Mouse (Mus musculus): ENCODE data around the gene Zfp711.

The Zfp711 gene

GRCm38 (mm10) chrX:112600511-112601305 lies at the start of gene Zfp711:
Gene Zfp711, plus strand, starts transcription at chrX:112600526.
- no peak for DNase-seq (ENCODE audit: low spot score)

- no peak for DNase-seq (ENCODE audit: low spot score)
Measured at GRCm38 (mm10) chrX:112567716-112568115, 32.6 kb upstream of the Zfp711 start.

GRCm38 (mm10) chrX:112601306-112602120 lies 1.2 kb downstream of the Zfp711 start:
- no peak for DNase-seq (ENCODE audit: low spot score)

- DNase-seq (ENCODE audit: low spot score) = no peak
Measured at GRCm38 (mm10) chrX:112675525-112675924, 75.2 kb downstream of the Zfp711 start.

- DNase-seq (ENCODE audit: low spot score) = no peak
Measured at GRCm38 (mm10) chrX:112680605-112681004, 80.3 kb downstream of the Zfp711 start.

Measured in c-Kit-positive CD71-positive TER-119-positive erythroid progenitor cells, embryonic 14.5 days (primary cell).